Mouse (Mus musculus): Measurements from ENCODE around the gene Ubxn7. TPM values are rescaled to one million over a fixed set of nuclear protein-coding genes. Genes with fewer than 3 reads are reported as not detected.

Gene Ubxn7
- polyA plus RNA-seq, 1 experiment from 2014 or later, result 40.5 TPM

DNA sequence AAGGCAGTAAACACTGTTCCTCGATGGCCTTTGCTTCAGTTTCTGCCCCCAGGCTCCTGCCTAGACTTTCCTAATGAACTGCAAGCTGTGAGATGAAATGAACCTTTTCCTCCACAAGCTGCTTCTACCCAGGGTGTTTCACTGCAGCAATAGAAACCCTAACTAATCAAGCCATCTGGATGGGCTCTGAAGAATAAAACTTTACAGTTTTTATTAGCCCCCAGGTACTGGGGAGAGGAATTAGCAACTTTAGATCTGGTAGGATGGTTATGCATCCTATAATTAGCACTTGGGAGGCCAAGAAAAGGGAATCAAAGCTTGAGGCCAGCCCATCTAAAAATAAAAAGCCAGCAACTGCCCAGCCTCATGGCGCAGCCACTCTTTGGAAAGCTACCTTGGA, 15.5 kb upstream of the Ubxn7 start:
- Histone ChIP-seq H3K4me2 (replicated peaks; ENCODE audit: low read depth, low read length) (no peak overlapping the region), H3K9me3 (ENCODE audit: control insufficient read depth, low read length) (no peaks in the 10 kb centered on the region), H3K27me3 (ENCODE audit: control insufficient read depth, insufficient read depth, low read length) (no peaks in the 10 kb centered on the region), H3K27ac (ENCODE audit: low read depth, low read length) (no peak overlapping the region), H3K36me3 (ENCODE audit: control insufficient read depth, insufficient read depth, low read length) (no peaks in the 10 kb centered on the region), H3K9ac (ENCODE audit: low read depth, low read length) (no peak overlapping the region), H3K4me1 (replicated peaks; ENCODE audit: control insufficient read depth, insufficient read depth, low read length) (no peaks in the 10 kb centered on the region), H3K4me3 (ENCODE audit: low read depth, low read length) (no peak overlapping the region)
- DNase-seq (ENCODE audit: low spot score) (no peak), ATAC-seq (ENCODE audit: low FRiP score) (no peak)
- WGBS, result 84% methylated on average over 2 of the region's 2 CpGs

DNA sequence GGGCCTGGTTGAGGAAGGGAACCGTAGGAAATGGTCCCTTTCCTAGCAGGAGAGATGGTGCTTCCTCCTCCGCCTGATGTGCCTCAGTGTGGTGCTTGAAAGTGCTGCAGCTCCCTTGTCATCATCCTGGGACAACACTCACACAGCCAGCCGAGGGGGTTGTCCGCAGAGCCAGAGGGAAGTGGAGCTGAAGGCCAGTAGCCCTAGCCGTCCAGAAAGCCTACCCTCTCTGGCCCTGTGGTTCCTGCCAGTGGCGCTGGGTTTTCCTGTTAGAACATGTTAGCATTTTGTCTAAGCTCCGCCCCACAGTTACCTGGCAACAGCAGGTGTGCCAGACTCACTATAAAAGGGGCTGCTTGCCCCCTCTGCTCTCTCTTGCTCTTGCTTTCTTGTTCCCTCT, 8.1 kb upstream of the Ubxn7 start:
- Histone ChIP-seq H3K9ac (ENCODE audit: low read depth, low read length) (no peak overlapping the region), H3K4me1 (replicated peaks; ENCODE audit: control insufficient read depth, insufficient read depth, low read length) (no peaks in the 10 kb centered on the region), H3K4me3 (ENCODE audit: low read depth, low read length) (no peak overlapping the region), H3K27ac (ENCODE audit: low read depth, low read length) (no peak overlapping the region), H3K4me2 (replicated peaks; ENCODE audit: low read depth, low read length) (no peak overlapping the region), H3K27me3 (ENCODE audit: control insufficient read depth, insufficient read depth, low read length) (no peaks in the 10 kb centered on the region), H3K36me3 (ENCODE audit: control insufficient read depth, insufficient read depth, low read length) (no peaks in the 10 kb centered on the region), H3K9me3 (ENCODE audit: control insufficient read depth, low read length) (no peaks in the 10 kb centered on the region)
- WGBS, result 44% methylated on average over 7 of the region's 7 CpGs
- ATAC-seq (ENCODE audit: low FRiP score) (no peak), DNase-seq (ENCODE audit: low spot score) (no peak)

DNA sequence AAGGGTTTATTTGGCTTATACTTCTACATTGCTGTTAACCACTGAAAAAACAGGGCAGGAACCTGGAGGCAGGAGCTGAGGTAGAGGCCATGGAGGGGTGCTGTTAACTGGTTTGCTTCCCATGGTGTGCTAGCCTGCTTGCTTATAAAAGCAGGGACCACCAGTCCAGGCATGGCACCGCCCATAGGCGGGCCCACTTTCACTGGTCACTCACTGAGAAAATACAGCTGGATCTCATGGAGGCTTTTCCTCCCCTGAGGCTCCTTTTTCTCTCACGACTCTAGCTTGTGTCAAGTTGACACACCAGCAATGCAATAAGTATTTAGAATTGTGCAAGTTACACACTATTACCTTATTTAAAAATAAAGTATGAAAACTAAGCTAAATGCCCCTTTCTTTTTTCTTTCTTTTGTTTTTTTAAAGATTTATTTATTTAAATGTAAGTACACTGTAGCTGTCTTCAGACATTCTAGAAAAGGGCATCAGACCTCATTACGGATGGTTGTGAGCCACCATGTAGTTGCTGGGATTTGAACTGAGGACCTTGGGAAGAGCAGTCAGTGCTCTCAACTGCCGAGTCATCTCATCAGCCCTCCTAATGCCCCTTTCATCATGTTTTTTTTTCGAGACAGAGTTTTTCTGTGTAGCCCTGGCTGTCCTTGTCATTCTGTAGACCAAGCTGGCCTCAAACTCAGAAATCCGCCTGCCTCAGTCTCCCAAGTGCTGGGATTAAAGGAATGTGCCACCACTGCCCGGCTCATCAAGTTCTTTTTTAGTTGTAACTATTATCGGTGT, 984 bp upstream of the Ubxn7 start:
- Histone ChIP-seq H3K4me2 (replicated peaks; ENCODE audit: low read depth, low read length) (peak overlapping the region; percentile 25), H3K36me3 (ENCODE audit: control insufficient read depth, insufficient read depth, low read length) (no peaks in the 10 kb centered on the region), H3K4me3 (ENCODE audit: low read depth, low read length) (peak overlapping the region; percentile 95; the same call in 1 of the 2 replicates), H3K9ac (ENCODE audit: low read depth, low read length) (no peak overlapping the region), H3K4me1 (replicated peaks; ENCODE audit: control insufficient read depth, insufficient read depth, low read length) (no peaks in the 10 kb centered on the region), H3K27ac (ENCODE audit: low read depth, low read length) (no peak overlapping the region), H3K9me3 (ENCODE audit: control insufficient read depth, low read length) (no peaks in the 10 kb centered on the region), H3K27me3 (ENCODE audit: control insufficient read depth, insufficient read depth, low read length) (no peaks in the 10 kb centered on the region)
- 64% methylated on average over 9 of the region's 9 CpGs for WGBS
- DNase-seq (ENCODE audit: low spot score) (peak; percentile 11), ATAC-seq (ENCODE audit: low FRiP score) (no peak)

GRCm38 (mm10) chr16:32332556-32333511, 777 bp downstream of the Ubxn7 start:
- WGBS, result under 1% methylated on average over 46 of the region's 54 CpGs
- ATAC-seq (ENCODE audit: low FRiP score), result peak; percentile 87
- peak; percentile 70 for DNase-seq (ENCODE audit: low spot score)

GRCm38 (mm10) chr16:32335146-32335545, 3.1 kb downstream of the Ubxn7 start:
- Histone ChIP-seq H3K9ac (ENCODE audit: low read depth, low read length) (no peak overlapping the region), H3K9me3 (ENCODE audit: control insufficient read depth, low read length) (no peaks in the 10 kb centered on the region), H3K27me3 (ENCODE audit: control insufficient read depth, insufficient read depth, low read length) (no peaks in the 10 kb centered on the region), H3K4me1 (replicated peaks; ENCODE audit: control insufficient read depth, insufficient read depth, low read length) (no peaks in the 10 kb centered on the region), H3K27ac (ENCODE audit: low read depth, low read length) (no peak overlapping the region), H3K36me3 (ENCODE audit: control insufficient read depth, insufficient read depth, low read length) (no peaks in the 10 kb centered on the region), H3K4me2 (replicated peaks; ENCODE audit: low read depth, low read length) (no peak overlapping the region), H3K4me3 (ENCODE audit: low read depth, low read length) (no peak overlapping the region)
- ATAC-seq (ENCODE audit: low FRiP score) (no peak), DNase-seq (ENCODE audit: low spot score) (no peak)
- 94% methylated on average over 5 of the region's 5 CpGs for WGBS

More at GRCm38 (mm10) chr16:32332556-32333511, 777 bp downstream of the Ubxn7 start:
- Histone ChIP-seq H3K4me1 (replicated peaks; ENCODE audit: control insufficient read depth, insufficient read depth, low read length) (no peaks in the 10 kb centered on the region), H3K27me3 (ENCODE audit: control insufficient read depth, insufficient read depth, low read length) (no peaks in the 10 kb centered on the region), H3K27ac (ENCODE audit: low read depth, low read length) (peak overlapping the region; percentile 93), H3K9ac (ENCODE audit: low read depth, low read length) (peak overlapping the region; percentile 98), H3K4me2 (replicated peaks; ENCODE audit: low read depth, low read length) (peak overlapping the region; percentile 48), H3K36me3 (ENCODE audit: control insufficient read depth, insufficient read depth, low read length) (no peaks in the 10 kb centered on the region), H3K4me3 (ENCODE audit: low read depth, low read length) (peak overlapping the region; percentile 95), H3K9me3 (ENCODE audit: control insufficient read depth, low read length) (no peaks in the 10 kb centered on the region)

DNA sequence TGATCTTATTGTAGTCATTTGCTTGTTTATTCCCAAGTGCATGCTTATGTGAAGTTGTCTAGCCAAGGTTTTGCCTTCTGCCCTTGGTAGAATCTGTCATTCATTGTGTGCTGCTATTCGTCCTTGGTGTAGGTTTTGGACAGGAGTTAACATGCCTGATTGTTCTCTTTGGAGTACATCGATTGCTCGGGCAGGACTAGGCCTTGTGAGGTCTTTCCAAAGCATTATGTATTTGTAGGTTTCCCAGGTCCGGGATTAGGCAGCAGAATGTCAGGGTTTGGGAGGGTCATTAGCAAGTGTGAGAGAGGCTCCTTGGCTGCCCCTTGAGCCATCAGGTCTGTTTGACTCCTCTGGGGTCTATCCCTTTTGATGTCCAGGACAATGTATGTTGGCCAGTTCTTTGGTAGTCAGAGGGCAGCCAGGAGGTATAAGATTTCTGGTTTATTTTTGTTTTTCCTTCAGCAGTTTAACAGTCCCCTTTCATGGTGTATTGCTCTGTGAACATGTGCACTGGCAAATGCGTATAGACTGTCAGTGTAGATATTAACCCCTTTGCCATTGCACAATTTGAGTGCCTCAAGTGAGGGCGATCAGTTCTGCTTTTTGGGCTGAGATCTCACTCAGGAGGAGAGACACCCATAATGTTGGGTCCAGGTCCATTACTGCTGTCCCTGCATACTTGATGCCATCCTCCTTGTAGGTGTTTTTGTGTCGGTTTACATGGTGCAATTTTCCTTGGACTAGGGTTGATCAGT, 4.1 kb downstream of the Ubxn7 start:
- WGBS, result 86% methylated on average over 7 of the region's 7 CpGs

DNA sequence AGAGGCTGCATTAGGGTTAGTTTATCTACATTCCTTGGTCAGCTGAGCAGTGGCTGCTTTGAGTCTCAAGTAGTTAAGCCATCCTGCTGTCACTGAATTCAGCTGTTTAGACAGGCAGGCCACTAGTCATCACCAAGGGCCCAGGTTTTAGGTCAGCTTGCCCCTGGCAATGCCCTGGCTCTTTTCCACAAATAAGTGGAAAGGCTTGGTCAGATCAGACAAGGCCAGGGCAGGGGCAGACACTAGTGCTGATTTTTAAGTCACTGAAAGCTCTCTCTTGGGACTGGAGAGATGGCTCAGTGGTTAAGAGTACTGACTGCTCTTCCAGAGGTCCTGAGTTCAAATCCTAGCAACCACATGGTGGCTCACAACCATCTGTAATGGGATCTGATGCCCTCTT, 4.9 kb downstream of the Ubxn7 start:
- no peak overlapping the region for H3K9ac ChIP-seq (ENCODE audit: low read depth, low read length)
- H3K9me3 ChIP-seq (ENCODE audit: control insufficient read depth, low read length), result no peaks in the 10 kb centered on the region
- no peaks in the 10 kb centered on the region for H3K36me3 ChIP-seq (ENCODE audit: control insufficient read depth, insufficient read depth, low read length)
- H3K27me3 ChIP-seq (ENCODE audit: control insufficient read depth, insufficient read depth, low read length), result no peaks in the 10 kb centered on the region
- ATAC-seq (ENCODE audit: low FRiP score) (no peak), DNase-seq (ENCODE audit: low spot score) (no peak)
- H3K4me2 ChIP-seq (replicated peaks; ENCODE audit: low read depth, low read length), result no peak overlapping the region
- H3K4me3 ChIP-seq (ENCODE audit: low read depth, low read length), result no peak overlapping the region
- no peak overlapping the region for H3K27ac ChIP-seq (ENCODE audit: low read depth, low read length)
- H3K4me1 ChIP-seq (replicated peaks; ENCODE audit: control insufficient read depth, insufficient read depth, low read length), result no peaks in the 10 kb centered on the region

More for the DNA sequence above, 4.1 kb downstream of the Ubxn7 start:
- Histone ChIP-seq H3K4me2 (replicated peaks; ENCODE audit: low read depth, low read length) (no peak overlapping the region), H3K4me1 (replicated peaks; ENCODE audit: control insufficient read depth, insufficient read depth, low read length) (no peaks in the 10 kb centered on the region), H3K9me3 (ENCODE audit: control insufficient read depth, low read length) (no peaks in the 10 kb centered on the region), H3K36me3 (ENCODE audit: control insufficient read depth, insufficient read depth, low read length) (no peaks in the 10 kb centered on the region), H3K9ac (ENCODE audit: low read depth, low read length) (no peak overlapping the region), H3K27ac (ENCODE audit: low read depth, low read length) (no peak overlapping the region), H3K4me3 (ENCODE audit: low read depth, low read length) (no peak overlapping the region), H3K27me3 (ENCODE audit: control insufficient read depth, insufficient read depth, low read length) (no peaks in the 10 kb centered on the region)
- ATAC-seq (ENCODE audit: low FRiP score) (no peak), DNase-seq (ENCODE audit: low spot score) (no peak)

GRCm38 (mm10) chr16:32340451-32340850, 8.4 kb downstream of the Ubxn7 start:
- no peaks in the 10 kb centered on the region for H3K27me3 ChIP-seq (ENCODE audit: control insufficient read depth, insufficient read depth, low read length)
- DNase-seq (ENCODE audit: low spot score) (no peak), ATAC-seq (ENCODE audit: low FRiP score) (no peak)
- H3K27ac ChIP-seq (ENCODE audit: low read depth, low read length), result no peak overlapping the region
- H3K9ac ChIP-seq (ENCODE audit: low read depth, low read length), result no peak overlapping the region
- H3K36me3 ChIP-seq (ENCODE audit: control insufficient read depth, insufficient read depth, low read length), result no peaks in the 10 kb centered on the region
- H3K4me2 ChIP-seq (replicated peaks; ENCODE audit: low read depth, low read length), result no peak overlapping the region
- no peak overlapping the region for H3K4me3 ChIP-seq (ENCODE audit: low read depth, low read length)
- H3K4me1 ChIP-seq (replicated peaks; ENCODE audit: control insufficient read depth, insufficient read depth, low read length), result no peaks in the 10 kb centered on the region
- 96% methylated on average over 1 of the region's 1 CpGs for WGBS
- no peaks in the 10 kb centered on the region for H3K9me3 ChIP-seq (ENCODE audit: control insufficient read depth, low read length)

All from hindbrain, embryonic 11.5 days (tissue).